Mouse (Mus musculus): ENCODE results near the gene Slc25a13.

DNA sequence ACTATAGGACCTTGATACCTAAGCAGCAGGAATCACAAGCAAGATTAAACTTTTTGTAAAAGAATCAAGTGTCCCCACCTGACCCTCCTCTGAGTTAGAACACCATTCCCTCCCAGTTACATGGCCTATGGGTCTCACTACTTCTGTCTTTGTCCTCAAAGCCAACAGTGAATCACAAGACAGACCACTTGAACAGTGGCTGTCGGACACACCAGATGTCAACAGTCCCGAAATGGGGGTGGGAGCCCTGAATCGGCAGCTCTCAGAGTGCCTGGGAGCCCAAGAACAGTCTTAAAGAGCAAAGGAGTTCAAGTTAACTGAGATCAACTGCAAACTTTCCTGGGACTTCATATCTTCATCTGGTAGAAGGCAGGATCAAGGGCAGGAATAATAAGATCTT is 5.0 kb downstream of the Slc25a13 start:
- TF ChIP-seq POLR2A (IDR thresholded peaks at IDR 0.05; ENCODE audit: borderline replicate concordance, extremely low read depth, insufficient read depth, insufficient read length, poor library complexity, severe bottlenecking), result no peak
- TF ChIP-seq CTCF (IDR thresholded peaks at IDR 0.05; ENCODE audit: borderline replicate concordance, extremely low read depth, insufficient read depth, insufficient read length), result no peak

Data from brain, embryonic 14.5 days (tissue).